Mouse (Mus musculus) thymus, adult 2 months (tissue): ENCODE results near the gene Tcirg1.

Source experiments
- CTCF ChIP-seq: fragments of 200-500 bp; IDR thresholded peaks from 2 replicates; pipeline ENCODE4 v1.5.1; 2012; ENCODE audit warnings: mild to moderate bottlenecking, control low read depth, low read length, moderate library complexity, borderline replicate concordance; ENCODE audit not compliant: control insufficient read depth, poor library complexity, insufficient read depth; ENCODE audit errors: extremely low read depth
- POLR2A ChIP-seq: fragments of 200-500 bp; IDR thresholded peaks from 2 replicates; pipeline ENCODE4 v1.6.1; 2012; ENCODE audit warnings: mild to moderate bottlenecking, low read length, control low read depth, moderate library complexity; ENCODE audit not compliant: control insufficient read depth, poor library complexity, insufficient read depth; ENCODE audit errors: extremely low read depth

- TF ChIP-seq CTCF, result no peak
- no peak for TF ChIP-seq POLR2A
Measured at GRCm38 (mm10) chr19:3935032-3935895, 28.3 kb upstream of the Tcirg1 start, which contains the start of gene Unc93b1.
